14 mouse cellular contexts compared by ENCODE assay signal in the genomic region with DNA sequence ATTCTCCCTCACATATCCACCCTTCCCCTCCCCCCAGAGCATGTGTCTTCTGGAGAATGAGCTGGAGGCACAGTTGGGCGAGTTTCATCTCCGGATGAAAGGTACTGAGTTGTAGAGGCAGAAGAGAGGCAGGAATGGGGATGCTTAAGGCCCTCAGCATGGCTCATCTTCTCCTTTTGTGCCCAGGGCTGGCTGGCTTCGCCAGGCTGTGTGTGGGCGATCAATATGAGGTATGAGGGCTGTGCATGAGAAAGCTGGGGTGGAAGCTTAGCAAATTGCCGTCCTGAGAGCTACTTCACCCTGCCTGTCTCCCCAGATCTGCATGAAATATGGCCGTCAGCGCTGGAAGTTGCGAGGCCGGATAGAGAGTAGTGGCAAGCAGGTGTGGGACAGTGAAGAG. TPM values are rescaled to one million over a fixed set of nuclear protein-coding genes. Genes with fewer than 3 reads are reported as not detected.
"Had no signal": no experiment of that assay in that cellular context is flagged by ENCODE, and none has a peak within 500 bp of the region (broad histone marks: within the 10 kb centered on the region; RNA-seq: fewer than 3 reads in every experiment).

No protein-coding gene starts in this region.

- DNase-seq: kidney, adult 8-10 months; kidney, postnatal 10 days; kidney, postnatal 36 days; liver; lung, adult 18-20 months; lung, postnatal 10 days; lung, postnatal 36 days; right cerebral cortex, postnatal 25 days; spleen, adult 18-20 months; thymus, adult 18-20 months had no signal

RNA-seq across cellular contexts. Expression of a gene that starts 21.3 kb away (rescaled TPM):
- total RNA-seq: layer of hippocampus, adult 18-20 months; layer of hippocampus, postnatal 25 days; left cerebral cortex, adult 8-10 months; left cerebral cortex, postnatal 25 days had no signal
